Mouse (Mus musculus) hindbrain, embryonic 10.5 days (tissue): ENCODE measurements at regions not wholly inside any gene's neighbourhood (a gene's known extent, or its start where the extent isn't known, plus 50 kb on each side); places are given as distances from the start of the nearest gene placed in this dataset.

Experiments
- DNase-seq: peaks from one replicate; pipeline ENCODE4 v3.0.0-alpha.2; 2017; ENCODE audit warnings: low spot score
- H3K27ac ChIP-seq: fragments of 300-500 bp; sonication (generic); 2 replicates; pipeline ENCODE4 v1.5.1; 2016; ENCODE audit warnings: mild to moderate bottlenecking, moderate library complexity
- H3K27me3 ChIP-seq: fragments of 300-500 bp; sonication (generic); 2 replicates; pipeline ENCODE4 v1.6.1; 2016; ENCODE audit warnings: mild to moderate bottlenecking; ENCODE audit not compliant: poor library complexity, insufficient read depth, severe bottlenecking
- H3K36me3 ChIP-seq: fragments of 300-500 bp; sonication (generic); 2 replicates; pipeline ENCODE4 v1.6.1; 2016; ENCODE audit warnings: mild to moderate bottlenecking, moderate library complexity
- H3K4me1 ChIP-seq: fragments of 300-500 bp; sonication (generic); replicated peaks from 2 replicates; pipeline ENCODE4 v1.6.1; 2016; ENCODE audit warnings: mild to moderate bottlenecking
- H3K4me3 ChIP-seq: fragments of 300-500 bp; sonication (generic); 2 replicates; pipeline ENCODE4 v1.5.1; 2016; ENCODE audit warnings: mild to moderate bottlenecking, moderate library complexity
- H3K9me3 ChIP-seq: fragments of 300-500 bp; sonication (generic); 2 replicates; pipeline ENCODE4 v1.6.1; 2016; ENCODE audit warnings: mild to moderate bottlenecking, moderate library complexity
- WGBS: fragments of 180-500 bp; shearing (Covaris S2); methylation state at CpG from one replicate; pipeline ENCODE4 v1.1.7; 2016; 5-methylcytosine and 5-hydroxymethylcytosine counted together

DNA sequence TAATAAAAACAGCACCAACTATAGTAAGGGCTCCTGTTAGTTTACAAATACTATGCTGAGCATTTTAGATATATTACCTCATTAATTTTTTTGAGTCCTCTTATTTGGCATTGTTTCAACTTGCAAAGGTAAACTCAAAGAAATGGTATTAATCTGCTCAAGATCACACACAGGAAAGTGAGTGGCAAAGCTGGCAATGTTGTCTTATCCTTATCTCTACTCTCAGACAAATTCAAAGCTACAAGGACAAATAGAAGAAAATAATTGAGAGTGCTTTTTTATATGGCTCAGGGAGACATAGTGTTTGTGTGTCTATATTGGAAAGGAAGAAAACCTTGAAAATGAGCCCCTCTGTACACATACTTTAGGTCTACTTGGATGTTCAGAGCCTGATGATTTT, 411.9 kb upstream of the Mgat4c start:
- H3K27me3 ChIP-seq = no peaks in the 10 kb centered on the region
- H3K9me3 ChIP-seq = no peaks in the 10 kb centered on the region
- H3K4me3 ChIP-seq = no peak overlapping the region
- H3K36me3 ChIP-seq = no peaks in the 10 kb centered on the region
- no peaks in the 10 kb centered on the region for H3K4me1 ChIP-seq
- DNase-seq = no peak
- H3K27ac ChIP-seq = no peak overlapping the region

DNA sequence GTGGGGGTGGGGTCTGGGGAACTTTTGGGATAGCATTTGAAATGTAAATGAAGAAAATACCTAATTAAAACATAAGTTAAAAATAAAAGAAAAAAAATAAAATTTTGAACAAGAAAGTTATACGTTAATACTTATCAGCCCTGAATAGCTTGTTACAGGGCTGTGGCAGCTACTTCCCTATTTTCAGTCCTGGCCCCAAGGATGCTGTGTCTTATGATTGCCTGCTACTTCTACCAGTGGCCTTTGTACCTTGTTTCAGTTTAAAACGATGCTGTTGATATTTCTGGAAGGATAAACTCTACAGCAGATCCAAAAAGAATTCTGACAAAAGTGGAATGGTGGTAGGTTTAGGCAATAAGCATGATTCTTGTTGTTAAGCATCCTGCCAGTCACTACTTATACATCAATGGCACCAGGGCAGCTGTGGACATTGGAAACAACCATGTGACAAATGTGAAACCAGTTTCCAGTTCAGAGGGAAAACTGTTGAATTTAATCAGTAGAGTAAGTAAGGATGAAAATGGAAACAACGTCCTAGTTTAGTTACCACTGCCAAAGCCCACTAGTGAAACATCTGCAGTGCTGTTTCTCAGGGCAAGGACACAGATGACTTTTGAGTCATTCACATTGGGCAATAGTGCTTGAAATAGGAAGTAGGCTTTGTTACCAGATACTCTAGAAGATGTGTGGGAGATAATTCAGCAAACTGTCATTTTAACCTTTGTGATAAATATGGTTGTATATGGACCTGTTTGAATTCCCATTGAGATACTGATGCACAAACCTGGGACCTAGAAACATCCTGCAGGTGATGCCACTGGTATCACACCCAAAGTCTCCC, 409.6 kb upstream of the Mgat4c start:
- Histone ChIP-seq H3K27me3 (no peaks in the 10 kb centered on the region), H3K27ac (no peak overlapping the region), H3K4me3 (no peak overlapping the region), H3K9me3 (no peaks in the 10 kb centered on the region), H3K36me3 (no peaks in the 10 kb centered on the region), H3K4me1 (no peaks in the 10 kb centered on the region)
- 78% methylated on average over 3 of the region's 3 CpGs for WGBS
- DNase-seq = no peak

DNA sequence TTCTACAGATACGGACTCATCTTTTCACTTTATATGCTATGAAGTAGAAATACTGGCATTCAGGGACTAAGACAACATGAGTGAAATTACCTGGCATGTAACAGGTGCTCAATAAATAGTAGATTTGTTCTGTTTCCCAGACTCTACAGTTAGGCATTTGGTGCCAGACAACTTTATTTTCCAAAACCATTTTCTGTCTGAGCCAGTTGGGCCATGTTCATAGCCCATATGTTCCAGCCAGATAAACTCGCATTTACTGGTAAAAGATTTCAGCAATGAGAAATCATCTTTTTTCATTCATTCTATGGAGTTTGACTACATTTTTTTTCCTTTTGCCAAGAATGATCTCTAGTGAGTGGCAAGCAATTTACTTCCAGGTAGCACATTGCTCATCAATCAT, 393.2 kb upstream of the Mgat4c start:
- Histone ChIP-seq H3K4me3 (no peak overlapping the region), H3K36me3 (no peaks in the 10 kb centered on the region), H3K4me1 (no peaks in the 10 kb centered on the region), H3K9me3 (no peaks in the 10 kb centered on the region), H3K27me3 (no peaks in the 10 kb centered on the region), H3K27ac (no peak overlapping the region)
- DNase-seq = no peak
- 94% methylated on average over 2 of the region's 2 CpGs for WGBS

DNA sequence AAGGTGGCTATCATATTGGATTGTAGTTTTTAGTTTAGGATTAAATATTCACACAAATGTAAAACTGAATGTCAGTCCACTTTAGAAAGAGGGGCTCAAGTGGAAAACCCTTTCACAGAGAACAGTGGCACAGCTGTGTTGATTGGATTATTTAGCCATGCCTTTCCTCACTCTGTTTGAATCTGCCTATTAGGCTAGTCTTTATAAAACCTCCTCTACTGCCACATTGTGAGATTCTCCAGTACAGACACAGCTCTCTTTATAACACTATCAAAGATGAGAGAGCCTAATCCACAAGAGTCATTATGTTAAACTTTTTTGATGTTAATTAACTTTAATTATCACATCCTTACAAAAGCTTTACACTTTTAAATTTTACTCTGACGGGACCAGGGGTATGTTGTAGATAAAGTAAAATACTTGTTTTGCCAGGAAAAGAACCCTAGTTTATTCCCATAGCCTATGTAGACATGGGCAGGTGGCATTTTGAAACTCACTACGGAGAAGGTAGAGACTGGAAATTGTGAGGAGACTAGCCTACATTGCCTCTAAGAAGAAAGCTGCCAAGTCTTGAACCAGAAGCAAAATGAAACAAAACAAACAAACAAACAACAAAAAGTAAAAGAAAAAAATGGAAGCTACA, 379.0 kb upstream of the Mgat4c start:
- H3K36me3 ChIP-seq = no peaks in the 10 kb centered on the region
- no peak overlapping the region for H3K27ac ChIP-seq
- no peaks in the 10 kb centered on the region for H3K9me3 ChIP-seq
- no peaks in the 10 kb centered on the region for H3K27me3 ChIP-seq
- no peaks in the 10 kb centered on the region for H3K4me1 ChIP-seq
- no peak overlapping the region for H3K4me3 ChIP-seq
- no peak for DNase-seq
- WGBS = 69% methylated on average over 2 of the region's 2 CpGs

DNA sequence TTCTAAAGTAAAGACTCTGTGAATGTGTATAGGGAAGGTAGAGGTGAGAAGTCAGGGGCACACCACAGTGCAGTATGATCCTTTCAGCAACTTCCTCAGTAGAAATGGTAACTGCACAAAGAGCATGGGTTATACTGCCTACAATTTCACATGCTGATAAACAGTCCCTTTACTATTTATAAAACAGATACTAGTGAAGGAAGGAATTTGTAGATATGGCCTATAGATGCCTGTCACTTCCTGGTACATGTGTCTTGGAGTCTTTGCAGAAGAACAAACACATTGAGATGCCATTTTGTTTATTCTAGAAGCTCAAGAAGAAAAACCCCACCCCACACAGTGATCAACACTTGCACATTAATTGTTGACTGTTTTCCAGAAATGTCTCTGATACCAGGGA, 377.2 kb upstream of the Mgat4c start:
- Histone ChIP-seq H3K4me1 (no peaks in the 10 kb centered on the region), H3K4me3 (no peak overlapping the region), H3K27ac (no peak overlapping the region), H3K27me3 (no peaks in the 10 kb centered on the region), H3K9me3 (no peaks in the 10 kb centered on the region), H3K36me3 (no peaks in the 10 kb centered on the region)
- no peak for DNase-seq

DNA sequence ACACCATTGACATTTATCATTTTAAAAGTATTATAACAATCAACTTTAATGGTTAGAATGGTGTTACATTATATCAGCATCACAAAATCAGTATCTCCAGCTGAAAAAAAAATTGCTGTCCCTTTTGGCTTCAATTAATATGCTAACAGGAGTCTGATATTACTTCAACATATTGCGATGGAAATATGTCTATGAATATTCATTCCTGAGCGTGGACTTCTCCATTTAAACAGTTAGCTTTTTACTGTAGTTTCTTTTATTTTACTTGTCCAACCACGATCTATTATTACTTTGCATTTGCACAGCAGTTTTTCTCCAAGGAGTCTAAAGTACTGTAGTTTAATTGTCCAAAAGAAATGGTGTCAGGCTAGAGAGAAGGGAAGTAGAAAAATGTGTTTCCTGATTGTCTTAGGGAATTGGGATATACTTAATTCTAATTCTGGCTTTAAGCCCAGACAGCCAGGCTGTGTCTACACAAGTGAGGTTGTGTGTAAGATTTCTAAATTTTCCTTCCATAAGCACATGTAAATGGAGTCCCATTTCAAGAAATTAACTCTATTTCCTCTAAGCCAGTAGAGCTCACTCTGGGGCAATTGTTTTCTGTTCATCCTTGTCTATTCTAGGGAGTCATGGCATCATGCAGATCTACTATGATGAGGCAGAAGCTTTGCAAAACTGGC, 364.5 kb upstream of the Mgat4c start:
- Histone ChIP-seq H3K27ac (no peak overlapping the region), H3K9me3 (no peaks in the 10 kb centered on the region), H3K36me3 (no peaks in the 10 kb centered on the region), H3K27me3 (no peaks in the 10 kb centered on the region), H3K4me3 (no peak overlapping the region), H3K4me1 (no peaks in the 10 kb centered on the region)
- 91% methylated on average over 3 of the region's 3 CpGs for WGBS
- no peak for DNase-seq

DNA sequence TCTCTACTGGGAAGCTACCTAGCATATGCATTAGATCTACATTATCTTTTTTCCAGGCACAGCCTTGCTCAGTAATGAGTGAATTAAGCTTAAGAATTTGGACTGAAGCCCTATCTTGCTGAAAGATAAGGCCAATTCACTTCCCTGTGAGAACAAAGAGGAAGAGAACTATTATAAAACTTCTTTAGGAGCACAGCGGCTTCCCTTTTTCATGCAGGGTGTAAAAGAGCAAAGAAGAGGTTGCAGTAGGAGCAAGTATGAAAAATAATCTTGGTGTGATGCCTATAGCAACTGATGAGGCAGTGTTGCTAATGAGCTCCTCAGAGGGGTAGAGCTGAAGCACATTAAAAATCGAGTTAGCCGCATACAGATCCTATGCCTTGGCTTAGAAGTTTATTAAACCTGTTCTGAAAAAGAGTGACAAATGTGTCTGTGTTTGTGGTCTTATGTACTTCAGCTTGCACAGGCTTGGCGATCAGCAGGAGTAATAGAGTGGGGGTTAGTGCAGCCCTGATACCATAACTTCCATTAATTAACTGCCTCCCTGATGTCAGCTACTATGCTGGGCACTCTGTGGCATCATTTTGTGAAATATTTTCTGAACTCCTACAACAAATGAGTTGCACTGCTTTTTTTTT, 360.1 kb upstream of the Mgat4c start:
- H3K36me3 ChIP-seq = no peaks in the 10 kb centered on the region
- no peaks in the 10 kb centered on the region for H3K9me3 ChIP-seq
- DNase-seq = no peak
- H3K27me3 ChIP-seq = no peaks in the 10 kb centered on the region
- H3K27ac ChIP-seq = no peak overlapping the region
- WGBS = 87% methylated on average over 4 of the region's 4 CpGs
- H3K4me1 ChIP-seq = no peaks in the 10 kb centered on the region
- H3K4me3 ChIP-seq = no peak overlapping the region

DNA sequence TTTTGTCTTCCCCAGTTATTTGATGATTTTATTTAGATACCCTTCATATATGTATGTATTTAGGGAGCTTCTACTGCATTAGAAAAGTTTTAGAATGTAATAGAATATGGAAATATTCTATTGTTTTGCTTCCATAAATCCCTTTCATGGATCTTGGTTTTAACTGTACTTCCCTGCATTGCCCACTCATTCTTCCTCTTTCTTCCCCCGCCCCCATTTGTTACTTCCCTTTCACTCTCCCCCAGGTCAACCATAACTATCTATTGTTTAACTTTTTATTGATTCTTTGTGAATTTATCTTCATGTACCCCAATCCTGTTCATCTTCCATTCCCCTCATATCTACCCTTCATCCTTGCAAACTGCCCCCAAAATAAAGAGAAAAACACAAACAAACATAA, 356.8 kb upstream of the Mgat4c start:
- H3K4me1 ChIP-seq = no peaks in the 10 kb centered on the region
- H3K27ac ChIP-seq = no peak overlapping the region
- DNase-seq = no peak
- WGBS = 84% methylated on average over 1 of the region's 1 CpGs
- no peaks in the 10 kb centered on the region for H3K9me3 ChIP-seq
- H3K36me3 ChIP-seq = no peaks in the 10 kb centered on the region
- no peak overlapping the region for H3K4me3 ChIP-seq
- H3K27me3 ChIP-seq = no peaks in the 10 kb centered on the region

DNA sequence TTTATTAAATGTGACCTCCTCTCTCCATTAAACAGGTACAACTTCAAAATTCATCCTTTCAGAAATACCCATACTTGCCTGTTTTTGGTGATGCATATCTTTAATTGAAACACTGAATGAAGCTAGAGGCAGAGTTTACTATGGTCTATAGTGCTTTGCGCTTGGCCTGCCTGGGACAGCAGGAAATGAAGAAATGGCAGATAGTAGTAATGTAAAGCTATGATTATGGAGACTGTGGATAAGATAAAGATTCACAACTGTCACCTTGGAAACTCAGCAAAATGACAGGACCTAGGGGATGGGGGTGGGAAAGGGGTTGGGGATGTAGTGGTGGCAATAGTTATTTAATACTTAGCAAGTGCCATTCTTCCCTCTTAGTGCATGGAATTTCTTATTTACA, 352.7 kb upstream of the Mgat4c start:
- Histone ChIP-seq H3K36me3 (no peaks in the 10 kb centered on the region), H3K27ac (no peak overlapping the region)

DNA sequence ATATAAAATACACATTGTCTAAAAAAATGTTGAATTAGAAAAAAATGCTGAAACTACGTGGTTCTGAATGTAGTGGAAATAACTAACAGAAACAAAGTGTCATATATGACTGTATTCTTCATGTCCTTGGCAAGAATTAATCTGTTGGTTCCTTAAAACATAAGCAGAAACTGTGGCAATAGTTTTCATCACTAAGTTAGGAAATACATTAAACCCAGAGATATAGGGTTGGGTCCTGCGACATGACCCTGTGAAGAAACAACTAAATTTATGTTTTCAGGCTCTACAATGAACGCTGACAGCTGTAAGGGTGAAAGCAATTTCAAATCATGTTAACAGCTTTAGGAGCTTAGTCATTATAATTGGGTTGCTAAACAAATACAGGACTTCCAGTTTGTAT, 351.2 kb upstream of the Mgat4c start:
- Histone ChIP-seq H3K4me3 (no peak overlapping the region), H3K27ac (no peak overlapping the region), H3K9me3 (no peaks in the 10 kb centered on the region), H3K36me3 (no peaks in the 10 kb centered on the region), H3K4me1 (no peaks in the 10 kb centered on the region), H3K27me3 (no peaks in the 10 kb centered on the region)
- 83% methylated on average over 3 of the region's 3 CpGs for WGBS
- DNase-seq = no peak

More for the DNA sequence above, 352.7 kb upstream of the Mgat4c start:
- H3K4me1 ChIP-seq = no peaks in the 10 kb centered on the region
- DNase-seq = no peak
- WGBS = 95% methylated on average over 1 of the region's 1 CpGs
- H3K27me3 ChIP-seq = no peaks in the 10 kb centered on the region
- H3K4me3 ChIP-seq = no peak overlapping the region
- no peaks in the 10 kb centered on the region for H3K9me3 ChIP-seq

DNA sequence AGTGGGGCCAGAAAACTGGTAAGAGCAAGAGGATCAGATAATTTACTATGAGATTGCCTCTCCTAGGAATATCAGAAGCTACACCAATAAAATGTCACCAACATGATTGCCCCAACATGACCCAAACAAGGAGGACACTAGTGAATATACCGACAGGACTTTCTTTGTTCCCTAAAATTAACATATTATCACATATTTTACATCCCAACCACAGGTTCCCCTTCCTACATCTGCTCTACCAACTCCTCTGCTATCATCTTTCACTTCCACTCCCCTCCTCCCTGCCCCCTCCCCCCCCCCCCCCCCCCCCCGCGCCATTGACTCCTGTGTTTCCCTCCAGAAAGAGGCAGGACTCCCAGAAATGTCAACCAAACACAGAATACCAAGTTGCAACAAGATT, 346.2 kb upstream of the Mgat4c start:
- no peak overlapping the region for H3K27ac ChIP-seq
- DNase-seq = no peak
- H3K9me3 ChIP-seq = no peaks in the 10 kb centered on the region
- H3K36me3 ChIP-seq = no peaks in the 10 kb centered on the region
- H3K4me3 ChIP-seq = no peak overlapping the region
- H3K27me3 ChIP-seq = no peaks in the 10 kb centered on the region
- WGBS = 69% methylated on average over 3 of the region's 3 CpGs
- no peaks in the 10 kb centered on the region for H3K4me1 ChIP-seq

DNA sequence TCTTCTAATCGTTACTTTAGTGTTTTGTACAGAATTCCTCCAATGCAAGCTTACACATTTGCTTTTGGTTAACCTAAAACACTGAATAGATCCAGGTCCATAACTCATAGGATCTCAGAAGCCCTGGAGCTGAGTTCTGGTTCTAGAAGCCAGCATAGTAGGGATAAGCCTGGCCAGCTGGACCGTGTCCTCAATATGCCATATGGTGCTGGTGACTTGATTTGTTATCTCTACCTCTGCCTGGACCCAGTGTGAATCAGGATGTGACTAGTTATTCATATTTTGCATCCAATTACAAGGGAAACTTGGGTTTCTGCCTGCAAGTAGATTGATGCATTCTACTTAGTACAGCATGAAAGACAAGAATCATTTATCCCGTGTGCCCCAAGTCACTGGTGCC, 341.7 kb upstream of the Mgat4c start:
- H3K9me3 ChIP-seq = no peaks in the 10 kb centered on the region
- H3K36me3 ChIP-seq = no peaks in the 10 kb centered on the region
- no peak overlapping the region for H3K27ac ChIP-seq
- no peak for DNase-seq
- no peak overlapping the region for H3K4me3 ChIP-seq
- H3K4me1 ChIP-seq = no peaks in the 10 kb centered on the region
- WGBS = 82% methylated on average over 3 of the region's 3 CpGs
- H3K27me3 ChIP-seq = no peaks in the 10 kb centered on the region
